Mouse (Mus musculus): ENCODE results near the gene Mtmr12. TPM values are rescaled to one million over a fixed set of nuclear protein-coding genes. Genes with fewer than 3 reads are reported as not detected.

Gene Mtmr12
- polyA plus RNA-seq, 1 experiment, result 25.9 TPM

- no peak for TF ChIP-seq POLR2A (IDR thresholded peaks at IDR 0.05; ENCODE audit: borderline replicate concordance, extremely low read depth, low read depth, low read length)
- no peak for TF ChIP-seq CTCF (IDR thresholded peaks at IDR 0.05; ENCODE audit: insufficient read depth, low read length)
- Histone ChIP-seq H3K4me3 (replicated peaks; ENCODE audit: extremely low read depth, low read depth, low read length) (peak within 1 kb of the TSS; percentile 82), H3K4me1 (ENCODE audit: control insufficient read depth, insufficient read depth, low read length) (peaks cover 15% of the 10 kb centered on the region)
- DNase-seq, result peak; percentile 58
- under 1% methylated on average over 70 of the region's 70 CpGs for WGBS
Measured at GRCm38 (mm10) chr15:12321788-12322621, 117.2 kb downstream of the Mtmr12 start, which contains the start of gene 1810049J17Rik. Gene 1810049J17Rik (minus strand): TSS chr15:12321899.

GRCm38 (mm10) chr15:12322676-12323402, 118.0 kb downstream of the Mtmr12 start:
- TF ChIP-seq CTCF (IDR thresholded peaks at IDR 0.05; ENCODE audit: insufficient read depth, low read length), result no peak
- no peak for TF ChIP-seq POLR2A (IDR thresholded peaks at IDR 0.05; ENCODE audit: borderline replicate concordance, extremely low read depth, low read depth, low read length)
- H3K4me3 ChIP-seq (replicated peaks; ENCODE audit: extremely low read depth, low read depth, low read length), result peak overlapping the region; percentile 60
- 4% methylated on average over 9 of the region's 9 CpGs for WGBS
- peaks cover 17% of the 10 kb centered on the region for H3K4me1 ChIP-seq (ENCODE audit: control insufficient read depth, insufficient read depth, low read length)
- no peak for DNase-seq

Other genes with a start within 250 kb of the Mtmr12 start
- 1.4 and 5.2 TPM in 2 replicates for gene Sub1, start 208.0 kb upstream of the Mtmr12 start, polyA plus RNA-seq (2012; rRNA removed)
- 107 TPM in 2 replicates for gene Zfr, start 87.2 kb upstream of the Mtmr12 start, polyA plus RNA-seq (2012; rRNA removed)
- 73.4 and 92.4 TPM in 2 replicates for gene Golph3, start 116.4 kb downstream of the Mtmr12 start, polyA plus RNA-seq (2012; rRNA removed)
- 0.85 TPM in 1 of 2 replicates, not detected in the other for gene 1810049J17Rik, start 116.9 kb downstream of the Mtmr12 start, polyA plus RNA-seq (2012; rRNA removed)

Measured in lung, adult 2 months (tissue).